Mouse (Mus musculus): ENCODE results near the gene Ptges. TPM values are rescaled to one million over a fixed set of nuclear protein-coding genes. Genes with fewer than 3 reads are reported as not detected.
"Not testable (repeated sequence)": the region's sequence is repeated elsewhere in the genome, so short reads cannot be mapped to it uniquely, and the experiment has no call there.

Gene Ptges
- total RNA-seq (2014; fragmentation: Nextera tagmentation) (not detected in 2 replicates), total RNA-seq (2017) (0.09 TPM in 1 of 2 replicates, not detected in the other)

- peak; percentile 55 for ATAC-seq (replicated peaks; ENCODE audit: low FRiP score, low TSS enrichment, poor library complexity, severe bottlenecking)
Observed at GRCm38 (mm10) chr2:30929483-30930045, at the start of gene Ptges. TSS of gene Ptges (minus strand) at chr2:30929863.

GRCm38 (mm10) chr2:30967352-30968327 is 38.0 kb upstream of the Ptges start, which contains the start of gene Tor1a:
TSS of gene Tor1a (minus strand) at chr2:30967933.
- ATAC-seq (replicated peaks; ENCODE audit: low FRiP score, low TSS enrichment, poor library complexity, severe bottlenecking), result peak; percentile 79

GRCm38 (mm10) chr2:30966826-30967225 is 37.2 kb upstream of the Ptges start:
- ATAC-seq (replicated peaks; ENCODE audit: low FRiP score, low TSS enrichment, poor library complexity, severe bottlenecking), result no peak

GRCm38 (mm10) chr2:30965627-30966026 is 36.0 kb upstream of the Ptges start:
- no peak for ATAC-seq (replicated peaks; ENCODE audit: low FRiP score, low TSS enrichment, poor library complexity, severe bottlenecking)

GRCm38 (mm10) chr2:30962570-30963254 is 33.0 kb upstream of the Ptges start:
- ATAC-seq (replicated peaks; ENCODE audit: low FRiP score, low TSS enrichment, poor library complexity, severe bottlenecking), result no peak

- no peak for ATAC-seq (replicated peaks; ENCODE audit: low FRiP score, low TSS enrichment, poor library complexity, severe bottlenecking)
Observed at GRCm38 (mm10) chr2:30959856-30960255, 30.2 kb upstream of the Ptges start.

GRCm38 (mm10) chr2:30958726-30959125 is 29.1 kb upstream of the Ptges start:
- no peak for ATAC-seq (replicated peaks; ENCODE audit: low FRiP score, low TSS enrichment, poor library complexity, severe bottlenecking)

- ATAC-seq (replicated peaks; ENCODE audit: low FRiP score, low TSS enrichment, poor library complexity, severe bottlenecking), result no peak
Observed at GRCm38 (mm10) chr2:30957511-30957910, 27.8 kb upstream of the Ptges start.

- no peak for ATAC-seq (replicated peaks; ENCODE audit: low FRiP score, low TSS enrichment, poor library complexity, severe bottlenecking)
Observed at GRCm38 (mm10) chr2:30954797-30955196, 25.1 kb upstream of the Ptges start.

- peak; percentile 97 for ATAC-seq (replicated peaks; ENCODE audit: low FRiP score, low TSS enrichment, poor library complexity, severe bottlenecking)
Observed at GRCm38 (mm10) chr2:30952824-30953490, 23.3 kb upstream of the Ptges start, which contains the start of gene Tor1b. TSS of gene Tor1b (plus strand) at chr2:30952959.

- ATAC-seq (replicated peaks; ENCODE audit: low FRiP score, low TSS enrichment, poor library complexity, severe bottlenecking), result no peak
Observed at GRCm38 (mm10) chr2:30952457-30952823, 22.8 kb upstream of the Ptges start.

- ATAC-seq (replicated peaks; ENCODE audit: low FRiP score, low TSS enrichment, poor library complexity, severe bottlenecking), result peak; percentile 94
Observed at GRCm38 (mm10) chr2:30942603-30943011, 12.9 kb upstream of the Ptges start.

GRCm38 (mm10) chr2:30942116-30942515 is 12.5 kb upstream of the Ptges start:
- not testable (repeated sequence) for ATAC-seq (replicated peaks; ENCODE audit: low FRiP score, low TSS enrichment, poor library complexity, severe bottlenecking)

GRCm38 (mm10) chr2:30941586-30941985 is 11.9 kb upstream of the Ptges start:
- ATAC-seq (replicated peaks; ENCODE audit: low FRiP score, low TSS enrichment, poor library complexity, severe bottlenecking), result no peak

- ATAC-seq (replicated peaks; ENCODE audit: low FRiP score, low TSS enrichment, poor library complexity, severe bottlenecking), result no peak
Observed at GRCm38 (mm10) chr2:30938574-30938991, 8.9 kb upstream of the Ptges start.

- ATAC-seq (replicated peaks; ENCODE audit: low FRiP score, low TSS enrichment, poor library complexity, severe bottlenecking), result no peak
Observed at GRCm38 (mm10) chr2:30937731-30938130, 8.1 kb upstream of the Ptges start.

GRCm38 (mm10) chr2:30936808-30937207 is 7.1 kb upstream of the Ptges start:
- no peak for ATAC-seq (replicated peaks; ENCODE audit: low FRiP score, low TSS enrichment, poor library complexity, severe bottlenecking)

- ATAC-seq (replicated peaks; ENCODE audit: low FRiP score, low TSS enrichment, poor library complexity, severe bottlenecking), result peak; percentile 38; the same call in 1 of the 2 replicates
Observed at GRCm38 (mm10) chr2:30933917-30934450, 4.3 kb upstream of the Ptges start.

- ATAC-seq (replicated peaks; ENCODE audit: low FRiP score, low TSS enrichment, poor library complexity, severe bottlenecking), result no peak
Observed at GRCm38 (mm10) chr2:30933032-30933431, 3.4 kb upstream of the Ptges start.
